Mouse (Mus musculus): ENCODE measurements around the gene Gm43302. TPM values are rescaled to one million over a fixed set of nuclear protein-coding genes. Genes with fewer than 3 reads are reported as not detected.
A peak's percentile ranks its signal among the peaks of the same experiment; 100 is the strongest.
"Not testable (repeated sequence)": the region's sequence is repeated elsewhere in the genome, so short reads cannot be mapped to it uniquely, and the experiment has no call there.

The Gm43302 gene
- polyA plus RNA-seq, 1 experiment: not detected

DNA sequence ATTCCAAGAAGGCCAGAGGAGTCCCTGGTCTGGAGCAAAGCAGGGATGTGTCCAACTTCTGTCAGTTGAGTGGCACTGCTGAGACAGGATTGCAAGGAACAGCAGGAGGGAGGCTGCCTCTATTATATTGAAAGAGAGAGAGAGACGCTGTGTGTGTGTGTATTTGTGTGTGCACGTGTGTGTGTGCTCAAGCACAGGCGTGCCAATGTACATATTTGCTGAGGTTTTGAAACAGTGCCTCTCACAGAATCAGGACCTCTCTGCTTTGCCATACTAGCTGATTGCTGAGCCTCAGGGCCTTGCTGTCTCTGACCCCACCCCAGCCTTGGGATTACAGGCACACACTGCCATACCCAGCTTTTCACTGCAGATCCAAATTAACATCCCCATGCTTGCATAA lies 2.3 kb upstream of the Gm43302 start:
- no peak overlapping the region for H3K27ac ChIP-seq (ENCODE audit: insufficient read depth, low read depth, low read length)
- TF ChIP-seq POLR2A (IDR thresholded peaks at IDR 0.05; ENCODE audit: insufficient read depth, low read depth, low read length) (no peak), CTCF (IDR thresholded peaks at IDR 0.05; ENCODE audit: insufficient read depth, low read depth, low read length) (no peak)

DNA sequence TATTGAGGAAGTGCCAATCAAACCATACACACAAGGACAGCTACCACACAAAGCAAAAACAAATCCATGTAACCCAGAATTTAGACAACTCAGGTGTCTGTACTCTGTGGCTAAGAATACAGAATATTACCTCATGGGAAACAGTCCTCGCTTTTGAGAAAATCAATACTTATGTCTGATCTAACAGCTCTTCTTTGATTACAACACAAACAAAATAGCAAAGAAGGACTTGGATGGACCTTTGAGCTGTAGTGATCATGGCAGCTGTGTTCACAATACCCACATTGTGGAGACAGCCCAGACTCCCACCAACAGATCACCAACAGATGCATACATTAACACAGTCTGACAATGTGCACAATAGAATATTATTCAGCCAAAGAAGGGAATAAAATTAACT lies 1.0 kb downstream of the Gm43302 start:
- H3K27ac ChIP-seq (ENCODE audit: insufficient read depth, low read depth, low read length): no peak overlapping the region
- no peak overlapping the region for H3K4me3 ChIP-seq (ENCODE audit: insufficient read depth, low read depth, low read length)
- WGBS: 82% methylated on average over 1 of the region's 1 CpGs
- TF ChIP-seq CTCF (IDR thresholded peaks at IDR 0.05; ENCODE audit: insufficient read depth, low read depth, low read length) (no peak), POLR2A (IDR thresholded peaks at IDR 0.05; ENCODE audit: insufficient read depth, low read depth, low read length) (no peak)
- H3K4me1 ChIP-seq (ENCODE audit: control insufficient read depth, insufficient read depth, low read length): peaks cover 5% of the 10 kb centered on the region; the same call in 1 of the 2 replicates

More for the DNA sequence above, 2.3 kb upstream of the Gm43302 start:
- Histone ChIP-seq H3K4me1 (ENCODE audit: control insufficient read depth, insufficient read depth, low read length) (peaks cover 5% of the 10 kb centered on the region; the same call in 1 of the 2 replicates), H3K4me3 (ENCODE audit: insufficient read depth, low read depth, low read length) (no peak overlapping the region)
- WGBS: 77% methylated on average over 3 of the region's 3 CpGs

- H3K4me3 ChIP-seq (ENCODE audit: insufficient read depth, low read depth, low read length); H3K27ac ChIP-seq (ENCODE audit: insufficient read depth, low read depth, low read length); H3K4me1 ChIP-seq (ENCODE audit: control insufficient read depth, insufficient read depth, low read length): not testable (repeated sequence)
- WGBS: 93% methylated on average over 3 of the region's 3 CpGs
These were observed 2.6 kb downstream of the Gm43302 start for GRCm38 (mm10) chr5:105290921-105291320.

DNA sequence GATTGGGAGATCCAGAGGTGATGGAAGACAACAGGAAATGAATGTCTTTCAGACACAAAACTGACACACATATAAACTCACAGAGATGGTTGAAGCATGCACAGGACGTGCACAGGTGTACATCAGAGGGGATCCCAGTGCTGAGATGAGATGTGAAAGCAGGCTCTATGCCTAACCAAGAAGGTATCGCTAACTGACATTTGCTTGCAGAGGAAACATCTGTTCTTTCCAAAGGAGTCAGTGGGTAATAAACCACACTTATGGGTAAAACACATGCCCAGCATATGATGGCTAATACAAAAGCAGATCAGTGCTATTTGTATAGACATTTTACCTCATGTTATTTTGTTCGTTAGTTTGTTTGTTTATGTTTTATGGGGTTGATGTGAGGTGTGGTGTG lies 32.8 kb downstream of the Gm43302 start:
- WGBS: 92% methylated on average over 1 of the region's 3 CpGs
- not testable (repeated sequence) for H3K4me1 ChIP-seq (ENCODE audit: control insufficient read depth, insufficient read depth, low read length); H3K4me3 ChIP-seq (ENCODE audit: insufficient read depth, low read depth, low read length); H3K27ac ChIP-seq (ENCODE audit: insufficient read depth, low read depth, low read length)

GRCm38 (mm10) chr5:105252491-105252890 lies 41.0 kb downstream of the Gm43302 start:
- TF ChIP-seq POLR2A (IDR thresholded peaks at IDR 0.05; ENCODE audit: insufficient read depth, low read depth, low read length): no peak
- no peak for TF ChIP-seq CTCF (IDR thresholded peaks at IDR 0.05; ENCODE audit: insufficient read depth, low read depth, low read length)
- H3K27ac ChIP-seq (ENCODE audit: insufficient read depth, low read depth, low read length): no peak overlapping the region
- H3K4me1 ChIP-seq (ENCODE audit: control insufficient read depth, insufficient read depth, low read length): no peaks in the 10 kb centered on the region
- H3K4me3 ChIP-seq (ENCODE audit: insufficient read depth, low read depth, low read length): no peak overlapping the region

- not testable (repeated sequence) for H3K27ac ChIP-seq (ENCODE audit: insufficient read depth, low read depth, low read length); H3K4me3 ChIP-seq (ENCODE audit: insufficient read depth, low read depth, low read length); H3K4me1 ChIP-seq (ENCODE audit: control insufficient read depth, insufficient read depth, low read length)
- 90% methylated on average over 3 of the region's 3 CpGs for WGBS
These were observed 48.8 kb downstream of the Gm43302 start for GRCm38 (mm10) chr5:105244741-105245140.

- not testable (repeated sequence) for H3K4me3 ChIP-seq (ENCODE audit: insufficient read depth, low read depth, low read length); H3K4me1 ChIP-seq (ENCODE audit: control insufficient read depth, insufficient read depth, low read length)
- peak overlapping the region; percentile 33 for H3K27ac ChIP-seq (ENCODE audit: insufficient read depth, low read depth, low read length)
- 29% methylated on average over 5 of the region's 5 CpGs for WGBS
These were observed 52.5 kb downstream of the Gm43302 start for GRCm38 (mm10) chr5:105240982-105241381.

DNA sequence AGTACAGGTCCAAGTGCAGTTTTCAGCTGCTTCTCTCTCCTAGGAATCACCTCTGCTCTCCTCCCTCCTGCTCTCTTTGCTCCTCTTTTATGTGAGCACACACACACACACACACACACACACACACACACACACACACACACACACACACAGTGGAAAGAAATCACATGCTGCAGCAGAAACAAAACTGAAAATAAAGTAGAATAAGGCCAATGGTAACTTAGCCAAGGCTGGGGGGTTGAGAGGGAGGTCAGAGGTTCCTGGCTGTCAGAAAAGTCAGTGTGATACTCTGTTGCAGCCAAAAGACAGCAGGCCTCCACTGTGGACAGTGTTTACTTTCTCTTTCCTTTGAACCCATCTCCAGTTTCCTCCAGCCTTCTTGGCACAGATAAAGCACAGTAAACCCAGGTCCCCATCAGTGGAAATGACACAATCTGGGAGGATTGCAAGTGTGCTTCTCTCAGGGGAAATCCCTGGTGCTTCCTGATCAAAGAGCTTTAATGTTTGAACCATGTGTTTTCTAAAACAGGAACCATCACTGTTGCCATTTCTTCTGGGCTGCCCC lies 53.9 kb downstream of the Gm43302 start, which contains the start of gene Gbp10:
Gene Gbp10, minus strand, starts transcription at position 51 of the 565 bp plus-strand sequence.
- not testable (repeated sequence) for H3K4me1 ChIP-seq (ENCODE audit: control insufficient read depth, insufficient read depth, low read length); H3K27ac ChIP-seq (ENCODE audit: insufficient read depth, low read depth, low read length); H3K4me3 ChIP-seq (ENCODE audit: insufficient read depth, low read depth, low read length)

DNA sequence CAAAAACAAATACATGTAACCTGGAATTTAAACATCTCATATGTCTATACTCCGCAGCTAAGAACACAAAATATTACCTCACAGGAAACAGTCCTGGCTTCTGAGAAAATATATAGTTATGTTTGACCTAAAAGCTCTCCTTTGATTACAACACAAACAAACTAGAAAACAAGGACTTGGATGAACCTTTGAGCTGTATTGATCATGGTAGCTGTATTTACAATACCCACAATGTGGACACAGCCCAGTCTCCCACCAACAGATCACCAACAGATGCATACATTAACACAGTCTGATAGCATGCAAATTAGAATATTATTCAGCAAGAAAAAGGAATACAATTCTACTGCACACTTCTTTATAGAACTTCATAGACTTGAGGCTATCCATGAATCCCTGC lies 55.1 kb downstream of the Gm43302 start:
- 94% methylated on average over 1 of the region's 1 CpGs for WGBS
- not testable (repeated sequence) for H3K4me3 ChIP-seq (ENCODE audit: insufficient read depth, low read depth, low read length); H3K4me1 ChIP-seq (ENCODE audit: control insufficient read depth, insufficient read depth, low read length); H3K27ac ChIP-seq (ENCODE audit: insufficient read depth, low read depth, low read length)

DNA sequence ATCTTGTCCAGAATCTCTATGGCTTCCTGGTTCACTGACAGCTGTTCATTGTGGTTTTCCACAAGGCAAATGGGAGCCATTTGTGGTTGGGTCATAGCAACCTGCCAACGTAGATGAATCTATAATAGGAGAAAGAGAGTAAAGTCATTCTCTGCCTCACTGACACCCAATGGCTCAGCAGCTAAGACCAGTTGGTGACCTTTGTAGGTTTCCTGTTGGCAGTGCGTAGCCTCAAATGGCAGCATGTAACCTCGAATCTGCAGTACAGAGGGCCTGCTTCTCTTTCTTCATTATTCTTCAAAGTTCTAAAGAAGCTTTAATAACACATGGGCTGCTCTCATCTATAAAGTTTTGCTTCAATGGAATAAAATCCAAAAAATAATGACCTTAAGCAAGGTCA lies 57.5 kb downstream of the Gm43302 start:
- H3K4me3 ChIP-seq (ENCODE audit: insufficient read depth, low read depth, low read length); H3K27ac ChIP-seq (ENCODE audit: insufficient read depth, low read depth, low read length); H3K4me1 ChIP-seq (ENCODE audit: control insufficient read depth, insufficient read depth, low read length): not testable (repeated sequence)
- 79% methylated on average over 3 of the region's 3 CpGs for WGBS

DNA sequence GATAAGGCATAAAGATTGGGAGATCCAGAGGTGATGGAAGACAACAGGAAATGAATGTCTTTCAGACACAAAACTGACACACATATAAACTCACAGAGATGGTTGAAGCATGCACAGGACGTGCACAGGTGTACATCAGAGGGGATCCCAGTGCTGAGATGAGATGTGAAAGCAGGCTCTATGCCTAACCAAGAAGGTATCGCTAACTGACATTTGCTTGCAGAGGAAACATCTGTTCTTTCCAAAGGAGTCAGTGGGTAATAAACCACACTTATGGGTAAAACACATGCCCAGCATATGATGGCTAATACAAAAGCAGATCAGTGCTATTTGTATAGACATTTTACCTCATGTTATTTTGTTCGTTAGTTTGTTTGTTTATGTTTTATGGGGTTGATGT lies 84.5 kb downstream of the Gm43302 start:
- H3K4me1 ChIP-seq (ENCODE audit: control insufficient read depth, insufficient read depth, low read length); H3K4me3 ChIP-seq (ENCODE audit: insufficient read depth, low read depth, low read length); H3K27ac ChIP-seq (ENCODE audit: insufficient read depth, low read depth, low read length): not testable (repeated sequence)
- 100% methylated on average over 1 of the region's 3 CpGs for WGBS

DNA sequence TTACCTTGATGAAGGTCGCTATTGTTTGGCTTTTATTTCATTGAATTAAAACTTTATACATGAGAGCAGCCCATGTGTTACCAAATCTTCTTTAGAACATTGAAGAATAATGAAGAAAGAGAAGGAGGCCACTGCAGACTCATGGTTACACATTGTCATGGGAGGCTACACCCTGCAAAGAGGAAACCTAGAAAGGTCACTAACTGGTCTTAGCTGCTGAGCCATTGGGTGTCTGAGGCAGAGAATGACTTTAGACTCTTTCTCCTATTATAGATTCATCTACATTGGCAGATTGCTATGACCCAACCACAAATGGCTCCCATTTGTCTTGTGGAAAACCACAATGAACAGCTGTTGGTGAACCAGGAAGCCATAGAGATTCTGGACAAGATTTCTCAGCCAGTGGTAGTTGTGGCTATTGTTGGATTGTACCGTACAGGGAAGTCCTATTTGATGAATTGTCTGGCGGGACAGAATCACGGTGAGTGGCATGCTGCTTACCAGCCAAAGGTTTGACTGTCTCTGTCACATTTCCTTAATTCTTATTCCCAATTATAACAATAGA lies 92.6 kb downstream of the Gm43302 start:
- WGBS: 91% methylated on average over 4 of the region's 4 CpGs
- not testable (repeated sequence) for H3K27ac ChIP-seq (ENCODE audit: insufficient read depth, low read depth, low read length); H3K4me1 ChIP-seq (ENCODE audit: control insufficient read depth, insufficient read depth, low read length); H3K4me3 ChIP-seq (ENCODE audit: insufficient read depth, low read depth, low read length)

DNA sequence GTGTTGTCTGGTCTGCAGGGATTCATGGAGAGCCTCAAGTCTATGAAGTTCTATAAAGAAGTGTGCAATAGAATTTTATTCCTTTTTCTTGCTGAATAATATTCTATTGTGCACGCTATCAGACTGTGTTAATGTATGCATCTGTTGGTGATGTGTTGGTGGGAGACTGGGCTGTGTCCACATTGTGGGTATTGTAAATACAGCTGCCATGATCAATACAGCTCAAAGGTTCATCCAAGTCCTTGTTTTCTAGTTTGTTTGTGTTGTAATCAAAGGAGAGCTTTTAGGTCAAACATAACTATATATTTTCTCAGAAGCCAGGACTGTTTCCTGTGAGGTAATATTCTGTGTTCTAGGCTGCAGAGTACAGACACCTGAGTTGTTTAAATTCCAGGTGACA lies 94.3 kb downstream of the Gm43302 start:
- not testable (repeated sequence) for H3K4me3 ChIP-seq (ENCODE audit: insufficient read depth, low read depth, low read length); H3K27ac ChIP-seq (ENCODE audit: insufficient read depth, low read depth, low read length); H3K4me1 ChIP-seq (ENCODE audit: control insufficient read depth, insufficient read depth, low read length)
- 95% methylated on average over 1 of the region's 1 CpGs for WGBS

- not testable (repeated sequence) for H3K27ac ChIP-seq (ENCODE audit: insufficient read depth, low read depth, low read length); H3K4me3 ChIP-seq (ENCODE audit: insufficient read depth, low read depth, low read length)
These were observed 95.5 kb downstream of the Gm43302 start for GRCm38 (mm10) chr5:105197915-105198560.

More at GRCm38 (mm10) chr5:105197915-105198560, 95.5 kb downstream of the Gm43302 start:
- H3K4me1 ChIP-seq (ENCODE audit: control insufficient read depth, insufficient read depth, low read length): not testable (repeated sequence)
